Mouse (Mus musculus) limb, embryonic 15.5 days (tissue): ENCODE results near the gene Csf3. TPM values are rescaled to one million over a fixed set of nuclear protein-coding genes. Genes with fewer than 3 reads are reported as not detected.

Experiments
- polyA plus RNA-seq: library from polyadenylated mRNA; unstranded; fragments of >200 nt; fragmentation: Nextera tagmentation; extraction: Ambion mirVana; gene quantifications from 2 replicates; pipeline ENCODE4 v1.2.1, GENCODE M21; 2015

Csf3 gene
- polyA plus RNA-seq, 1 experiment from 2014 or later: 0.10 TPM

Other genes with a start within 250 kb of the Csf3 start
- 0.36 and 0.74 TPM in 2 replicates for gene Ikzf3, start 155.2 kb upstream of the Csf3 start, polyA plus RNA-seq
- gene Zpbp2, start 150.2 kb upstream of the Csf3 start, polyA plus RNA-seq: 0.12 and 0.17 TPM in 2 replicates
- 86.7 and 87.1 TPM in 2 replicates for gene Ormdl3, start 113.9 kb upstream of the Csf3 start, polyA plus RNA-seq
- gene Lrrc3c, start 103.0 kb upstream of the Csf3 start, polyA plus RNA-seq: not detected in 2 replicates
- 0.64 and 1.1 TPM in 2 replicates for gene Gm12355, start 75.6 kb upstream of the Csf3 start, polyA plus RNA-seq
- not detected in 2 replicates for gene Gsdma3, start 74.9 kb upstream of the Csf3 start, polyA plus RNA-seq
- gene Gsdma2, start 54.5 kb upstream of the Csf3 start, polyA plus RNA-seq: not detected in 2 replicates
- 10.5 and 14.7 TPM in 2 replicates for gene Gsdma, start 36.9 kb upstream of the Csf3 start, polyA plus RNA-seq
- 197 and 200 TPM in 2 replicates for gene Psmd3, start 18.7 kb upstream of the Csf3 start, polyA plus RNA-seq
- gene Med24, start 28.2 kb downstream of the Csf3 start, polyA plus RNA-seq: 47.6 and 48.3 TPM in 2 replicates
- 38.4 and 39.6 TPM in 2 replicates for gene Thra, start 39.4 kb downstream of the Csf3 start, polyA plus RNA-seq
- 1.2 TPM in 2 replicates for gene Nr1d1, start 74.1 kb downstream of the Csf3 start, polyA plus RNA-seq
- 22.9 and 25.8 TPM in 2 replicates for gene Msl1, start 94.3 kb downstream of the Csf3 start, polyA plus RNA-seq
- gene Casc3, start 103.6 kb downstream of the Csf3 start, polyA plus RNA-seq: 30.0 and 32.5 TPM in 2 replicates
- 11.1 TPM in 2 replicates for gene Rapgefl1, start 135.5 kb downstream of the Csf3 start, polyA plus RNA-seq
- 4.1 and 4.2 TPM in 2 replicates for gene Wipf2, start 162.4 kb downstream of the Csf3 start, polyA plus RNA-seq
- 23.2 and 24.1 TPM in 2 replicates for gene Cdc6, start 206.5 kb downstream of the Csf3 start, polyA plus RNA-seq
- gene Rara, start 226.6 kb downstream of the Csf3 start, polyA plus RNA-seq: 43.9 and 51.7 TPM in 2 replicates